Mouse (Mus musculus) monocyte, adult 5-6 weeks (primary cell): ENCODE results near the gene Hsd17b13. TPM values are rescaled to one million over a fixed set of nuclear protein-coding genes. Genes with fewer than 3 reads are reported as not detected.

Source experiments
- ATAC-seq: fragments of 153-309, 156-312 bp; replicated peaks from 2 replicates; pipeline ENCODE4 v1.8.0; 2017; ENCODE audit warnings: mild to moderate bottlenecking; ENCODE audit not compliant: low TSS enrichment, insufficient number of reproducible peaks, severe bottlenecking, poor library complexity, low FRiP score
- total RNA-seq: library from RNA; stranded (forward); fragments of 200-1000, 200-491, 200-594 nt; gene quantifications from 3 replicates; pipeline ENCODE4 v1.2.3, GENCODE M21; 2017

Hsd17b13 gene
- total RNA-seq, 1 experiment from 2014 or later = not detected

DNA sequence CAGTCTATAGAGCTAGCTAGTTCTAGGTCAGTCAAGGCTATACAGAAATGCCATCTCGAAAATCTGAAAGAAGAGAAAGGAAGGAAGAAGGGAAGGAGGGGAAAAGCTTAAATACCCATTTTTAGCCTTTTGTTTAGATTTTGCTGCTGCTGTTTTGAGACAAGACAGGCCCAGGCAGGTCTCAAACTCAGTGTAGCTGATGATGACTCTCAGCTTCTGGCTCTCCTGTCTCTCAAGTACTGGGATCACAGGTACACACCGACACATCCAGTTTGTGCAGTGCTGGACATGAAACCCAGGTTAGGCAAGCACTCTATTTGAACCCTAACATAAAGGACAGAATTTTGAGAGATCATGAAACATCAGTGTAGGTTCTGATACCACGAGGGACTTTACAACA, 67.7 kb downstream of the Hsd17b13 start:
- ATAC-seq = no peak

DNA sequence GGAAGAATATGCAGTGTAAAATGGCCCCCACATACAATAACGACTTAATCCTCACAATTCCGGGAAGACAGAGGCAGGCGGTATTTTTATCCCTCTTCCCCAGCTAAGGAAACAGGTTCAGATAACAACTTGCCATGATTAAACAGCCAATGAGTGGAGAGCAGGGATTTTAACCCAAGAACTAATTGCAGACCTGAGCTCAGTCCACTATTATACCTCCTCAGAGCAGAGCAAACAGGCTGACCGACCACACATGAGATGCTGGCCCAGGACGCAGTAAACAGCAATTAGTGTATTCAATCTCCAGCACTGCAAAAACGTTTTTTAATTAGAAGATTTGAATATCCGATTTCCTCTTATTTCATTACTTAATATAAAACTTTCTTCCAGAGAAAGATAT, 68.4 kb downstream of the Hsd17b13 start:
- no peak for ATAC-seq

DNA sequence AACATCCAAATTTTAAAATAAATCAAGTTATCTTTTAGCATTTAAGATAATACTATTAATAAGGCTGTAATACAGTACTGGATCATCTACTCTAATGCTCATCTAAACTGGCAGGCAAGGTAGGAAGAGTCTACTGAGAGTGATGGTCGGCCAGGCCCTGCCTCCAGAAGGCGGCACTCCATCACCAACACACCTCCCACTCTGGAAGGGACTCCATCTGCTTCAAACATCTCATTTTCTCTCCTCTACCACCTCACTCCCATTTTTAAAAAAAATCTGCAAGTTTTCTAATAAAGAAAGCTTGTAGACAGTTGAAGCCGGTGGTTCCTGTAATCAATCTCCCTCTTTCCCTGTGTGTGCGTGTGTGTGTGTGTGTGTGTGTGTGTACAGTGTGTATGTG, 69.4 kb downstream of the Hsd17b13 start:
- no peak for ATAC-seq

GRCm38 (mm10) chr5:103906173-103906572, 71.0 kb downstream of the Hsd17b13 start:
- ATAC-seq = no peak

Other genes starting within 250 kb of the Hsd17b13 start
- gene Klhl8, start 66.2 kb downstream of the Hsd17b13 start, total RNA-seq = 0.29 to 4.3 TPM (median 0.53 TPM) in 3 replicates
- 90.1 to 135 TPM (median 123 TPM) in 3 replicates for gene Hsd17b11, start 44.5 kb upstream of the Hsd17b13 start, total RNA-seq
- gene Nudt9, start 68.9 kb upstream of the Hsd17b13 start, total RNA-seq = 35.1 to 55.6 TPM (median 38.7 TPM) in 3 replicates
- gene Gm17660, start 100.2 kb upstream of the Hsd17b13 start, total RNA-seq = not detected in 3 replicates
- not detected in 3 replicates for gene Sparcl1, start 136.3 kb upstream of the Hsd17b13 start, total RNA-seq
- gene Dspp, start 193.3 kb upstream of the Hsd17b13 start, total RNA-seq = not detected in 3 replicates
- not detected in 3 replicates for gene Dmp1, start 225.2 kb upstream of the Hsd17b13 start, total RNA-seq